Mouse (Mus musculus): ENCODE results near the gene Znhit3. TPM values are rescaled to one million over a fixed set of nuclear protein-coding genes. Genes with fewer than 3 reads are reported as not detected.

Znhit3 gene
- total RNA-seq, 2 experiments from 2014 or later: 9.6 to 10.2 TPM

GRCm38 (mm10) chr11:84920981-84921380, 4.8 kb upstream of the Znhit3 start:
- no peak for DNase-seq

- no peak for DNase-seq
These were observed 3.8 kb upstream of the Znhit3 start for GRCm38 (mm10) chr11:84919951-84920350.

- no peak for DNase-seq
These were observed 3.1 kb upstream of the Znhit3 start for GRCm38 (mm10) chr11:84919276-84919675.

- peak; percentile 72 for DNase-seq
These were observed 2.3 kb upstream of the Znhit3 start for GRCm38 (mm10) chr11:84918425-84918824.

GRCm38 (mm10) chr11:84916703-84917300, 636 bp upstream of the Znhit3 start:
- DNase-seq: no peak

- DNase-seq: no peak
These were observed 1.5 kb downstream of the Znhit3 start for GRCm38 (mm10) chr11:84914673-84915072.

GRCm38 (mm10) chr11:84910411-84910810, 5.8 kb downstream of the Znhit3 start:
- no peak for DNase-seq

GRCm38 (mm10) chr11:84908480-84908879, 7.7 kb downstream of the Znhit3 start:
- DNase-seq: no peak

GRCm38 (mm10) chr11:84907081-84907480, 9.1 kb downstream of the Znhit3 start:
- no peak for DNase-seq

- no peak for DNase-seq
These were observed 11.5 kb downstream of the Znhit3 start for GRCm38 (mm10) chr11:84904597-84905144.

GRCm38 (mm10) chr11:84893113-84893512, 23.1 kb downstream of the Znhit3 start:
- no peak for DNase-seq

GRCm38 (mm10) chr11:84891705-84892104, 24.5 kb downstream of the Znhit3 start:
- DNase-seq: no peak

- DNase-seq: no peak
These were observed 26.7 kb downstream of the Znhit3 start for GRCm38 (mm10) chr11:84889492-84889891.

GRCm38 (mm10) chr11:84888025-84888424, 28.1 kb downstream of the Znhit3 start:
- DNase-seq: no peak

- DNase-seq: no peak
These were observed 29.2 kb downstream of the Znhit3 start for GRCm38 (mm10) chr11:84886767-84887511.

- no peak for DNase-seq
These were observed 29.9 kb downstream of the Znhit3 start for GRCm38 (mm10) chr11:84886236-84886635.

- DNase-seq: no peak
These were observed 30.9 kb downstream of the Znhit3 start for GRCm38 (mm10) chr11:84885238-84885637.

GRCm38 (mm10) chr11:84882346-84882745, 33.8 kb downstream of the Znhit3 start:
- DNase-seq: no peak

- DNase-seq: no peak
These were observed 35.2 kb downstream of the Znhit3 start for GRCm38 (mm10) chr11:84880971-84881370.

GRCm38 (mm10) chr11:84880465-84880961, 35.7 kb downstream of the Znhit3 start:
- DNase-seq: peak; percentile 33

GRCm38 (mm10) chr11:84879772-84880464, 36.2 kb downstream of the Znhit3 start, which contains the start of the genes Myo19 and Pigw:
Gene Myo19 (plus strand): TSS chr11:84880148.
Gene Pigw (minus strand): TSS chr11:84880285.
- DNase-seq: peak; percentile 85

GRCm38 (mm10) chr11:84879007-84879771, 37.0 kb downstream of the Znhit3 start:
- DNase-seq: no peak

All from gastrocnemius, postnatal 25 days (tissue).